Mouse (Mus musculus): Measurements from ENCODE around the gene Sall2.
"Not testable (repeated sequence)": the region's sequence is repeated elsewhere in the genome, so short reads cannot be mapped to it uniquely, and the experiment has no call there.

Sall2 gene

GRCm38 (mm10) chr14:52303517-52303916, 25.0 kb downstream of the Sall2 start:
- not testable (repeated sequence) for DNase-seq (ENCODE audit: low spot score)

GRCm38 (mm10) chr14:52295558-52296264, 32.9 kb downstream of the Sall2 start:
- no peak for DNase-seq (ENCODE audit: low spot score)

- DNase-seq (ENCODE audit: low spot score), result no peak
Measured at GRCm38 (mm10) chr14:52284191-52284590, 44.4 kb downstream of the Sall2 start.

GRCm38 (mm10) chr14:52283629-52284028, 44.9 kb downstream of the Sall2 start:
- DNase-seq (ENCODE audit: low spot score), result no peak

- DNase-seq (ENCODE audit: low spot score), result no peak
Measured at GRCm38 (mm10) chr14:52279747-52280120, 48.8 kb downstream of the Sall2 start.

- peak; percentile 96 for DNase-seq (ENCODE audit: low spot score)
Measured at GRCm38 (mm10) chr14:52278932-52279746, 49.4 kb downstream of the Sall2 start, which contains the start of the genes Tox4 and Rab2b. Gene Tox4, plus strand, starts transcription at chr14:52279146. Gene Rab2b, minus strand, starts transcription at chr14:52279545.

GRCm38 (mm10) chr14:52277210-52277609, 51.4 kb downstream of the Sall2 start:
- no peak for DNase-seq (ENCODE audit: low spot score)

GRCm38 (mm10) chr14:52272781-52273180, 55.8 kb downstream of the Sall2 start:
- no peak for DNase-seq (ENCODE audit: low spot score)

Measured in urinary bladder, postnatal 25 days (tissue).